Mouse (Mus musculus) layer of hippocampus, adult 9-10 months (tissue): ENCODE data around the gene Zmym4.

Experiments
- DNase-seq: peaks from one replicate; pipeline ENCODE4 v3.0.0; 2022; ENCODE audit warnings: low spot score

The Zmym4 gene

DNA sequence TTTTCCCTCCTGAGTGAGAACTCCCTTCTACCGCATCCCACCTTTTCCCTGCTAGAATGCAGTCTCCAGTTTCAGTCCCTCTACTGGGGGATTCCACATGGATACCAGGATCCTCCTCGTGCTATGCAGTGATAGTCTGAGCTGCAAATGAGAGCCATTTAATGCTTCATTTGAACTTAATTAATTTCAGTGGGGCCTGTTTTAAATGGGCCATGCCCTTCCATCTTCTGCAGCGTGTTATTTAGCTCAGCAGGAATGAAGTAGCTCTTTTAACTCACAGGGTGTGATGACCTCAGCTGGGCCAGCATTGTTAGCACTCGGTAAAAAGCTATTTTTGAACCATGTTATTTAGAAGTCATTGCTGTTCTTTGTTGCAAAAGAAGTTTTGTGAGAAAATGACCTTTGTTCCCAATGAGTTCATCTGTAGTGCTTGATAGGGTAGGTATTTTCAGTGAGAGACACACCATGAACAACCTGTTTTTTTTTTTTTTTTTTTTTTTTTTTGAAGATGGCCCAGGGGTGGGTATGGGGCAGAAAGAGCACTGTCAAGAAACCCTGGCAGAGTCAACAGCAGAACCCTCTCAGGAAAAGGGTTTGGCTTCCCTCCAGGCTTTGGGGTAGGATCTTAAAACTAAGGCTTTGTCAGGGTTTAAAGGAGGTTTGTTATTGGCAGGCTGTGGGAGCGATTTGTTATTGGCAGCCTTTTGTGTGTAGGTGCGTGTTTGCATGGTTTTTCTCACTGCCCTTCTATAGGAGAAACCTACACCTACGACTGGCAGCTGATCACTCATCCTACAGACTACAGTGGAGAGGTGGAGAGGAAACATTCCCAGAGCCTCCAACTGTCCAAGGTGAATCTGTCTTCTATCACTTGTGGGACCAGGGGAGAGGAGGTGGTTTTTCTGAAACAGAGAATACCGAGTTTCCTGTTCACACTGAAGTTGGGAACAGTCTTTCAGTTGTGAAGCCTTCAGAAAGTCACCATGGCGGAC lies 144.7 kb downstream of the Zmym4 start:
- DNase-seq, result no peak

DNA sequence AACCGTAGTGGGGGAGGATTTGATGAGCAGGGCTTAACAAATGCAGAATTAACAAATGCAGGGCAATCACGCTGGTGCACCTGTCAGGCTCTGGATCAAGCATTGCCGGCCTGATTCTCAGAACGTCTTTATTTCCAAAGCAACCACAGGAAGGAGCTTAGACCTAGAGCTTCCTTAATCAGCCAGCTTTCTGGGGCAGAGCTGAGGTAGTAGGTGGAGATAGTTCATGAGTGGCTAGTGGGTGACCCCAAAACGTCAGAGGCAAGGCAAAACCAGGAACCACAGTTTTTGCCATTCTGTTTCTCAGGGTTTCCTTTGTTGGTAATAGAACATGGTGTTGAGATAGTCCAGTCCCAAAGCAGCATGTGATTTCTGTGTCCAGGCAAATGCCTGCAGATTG lies 153.1 kb downstream of the Zmym4 start:
- no peak for DNase-seq

DNA sequence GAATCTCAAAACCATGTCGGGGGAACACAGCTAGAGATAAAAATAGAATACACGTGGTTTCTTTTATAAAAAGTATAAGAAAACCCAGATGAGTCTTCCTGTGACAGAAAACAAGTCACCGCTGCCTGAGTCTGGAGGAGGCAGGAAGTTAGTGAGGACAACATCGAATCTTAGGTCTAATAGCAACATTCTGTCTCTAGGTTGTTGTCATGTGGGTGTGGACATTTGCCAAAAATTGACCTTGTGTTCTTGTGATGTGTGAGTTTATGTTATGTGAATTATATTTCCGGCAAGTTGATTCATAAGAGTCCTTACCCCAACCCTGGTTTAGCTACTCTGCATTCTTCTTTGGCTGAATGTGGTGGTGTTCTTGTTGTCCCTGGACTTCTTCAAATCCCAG lies 154.7 kb downstream of the Zmym4 start:
- DNase-seq, result no peak
